Mouse (Mus musculus): ENCODE data around the gene Cd83. TPM values are rescaled to one million over a fixed set of nuclear protein-coding genes. Genes with fewer than 3 reads are reported as not detected.
A peak's percentile ranks its signal among the peaks of the same experiment; 100 is the strongest.

Gene Cd83
- total RNA-seq, 2 experiments from 2014 or later = 7.5 to 8.3 TPM

- Histone ChIP-seq H3K4me3 (no peak overlapping the region), H3K27ac (no peak overlapping the region)
- no peak for DNase-seq (ENCODE audit: low spot score in 2 of 2)
- TF ChIP-seq CTCF (conservative IDR thresholded peaks at IDR 0.05) = no peak
Measured at GRCm38 (mm10) chr13:43778971-43779370, 5.6 kb upstream of the Cd83 start.

DNA sequence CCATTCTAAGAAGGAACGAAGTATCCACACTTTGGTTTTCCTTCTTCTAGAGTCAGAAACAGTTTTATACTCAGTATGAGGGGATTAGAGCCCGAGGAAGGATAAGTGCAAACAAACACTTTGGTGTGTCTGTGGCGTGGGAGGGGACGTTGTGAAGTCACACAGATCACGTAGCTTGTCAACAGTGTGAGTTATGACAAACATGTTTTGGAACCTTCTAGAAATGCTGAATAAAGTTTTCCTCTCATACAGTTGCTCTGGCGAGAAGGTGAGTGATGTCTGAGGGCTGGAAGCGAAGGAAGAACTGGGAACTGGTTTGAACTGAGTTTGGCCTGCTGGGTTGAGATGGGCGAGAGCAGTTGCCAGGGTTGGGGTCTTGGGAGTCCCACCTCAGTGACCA is 4.5 kb upstream of the Cd83 start:
- Histone ChIP-seq H3K4me3 (no peak overlapping the region), H3K27ac (no peak overlapping the region)
- DNase-seq (ENCODE audit: low spot score in 2 of 2) = no peak
- TF ChIP-seq CTCF (conservative IDR thresholded peaks at IDR 0.05) = no peak

- TF ChIP-seq CTCF (conservative IDR thresholded peaks at IDR 0.05) = no peak
- DNase-seq (ENCODE audit: low spot score in 2 of 2) = no peak
- Histone ChIP-seq H3K4me3 (peak overlapping the region; percentile 75), H3K27ac (peak overlapping the region; percentile 69; the same call in 1 of the 2 replicates)
Measured at GRCm38 (mm10) chr13:43785712-43786072, 1.1 kb downstream of the Cd83 start.

GRCm38 (mm10) chr13:43786171-43786795 is 1.7 kb downstream of the Cd83 start:
- H3K27ac ChIP-seq = no peak overlapping the region
- no peak for DNase-seq (ENCODE audit: low spot score in 2 of 2)
- H3K4me3 ChIP-seq = peak overlapping the region; percentile 75
- TF ChIP-seq CTCF (conservative IDR thresholded peaks at IDR 0.05) = no peak

- Histone ChIP-seq H3K4me3 (no peak overlapping the region), H3K27ac (no peak overlapping the region)
- DNase-seq (ENCODE audit: low spot score in 2 of 2) = no peak
- TF ChIP-seq CTCF (conservative IDR thresholded peaks at IDR 0.05) = no peak
Measured at GRCm38 (mm10) chr13:43787262-43787661, 2.7 kb downstream of the Cd83 start.

DNA sequence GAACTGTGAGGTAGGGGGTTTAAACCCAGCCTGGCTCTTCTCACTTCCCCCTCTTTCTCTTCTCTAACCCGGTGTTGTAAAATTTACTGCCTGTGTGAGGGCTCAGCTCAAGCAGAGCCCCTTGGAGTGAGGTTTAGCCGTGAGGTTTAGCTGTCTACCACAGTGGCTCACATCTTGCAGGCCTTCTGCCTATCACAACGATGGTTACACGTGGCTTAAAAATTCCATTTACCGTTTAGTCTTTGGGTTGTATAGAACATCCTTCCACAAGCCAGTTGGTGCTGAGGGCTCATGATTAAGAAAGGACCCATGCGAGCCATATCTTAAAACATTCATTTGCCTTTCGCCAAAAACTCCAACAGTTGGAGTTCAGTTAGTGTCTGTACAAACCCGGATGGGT is 3.5 kb downstream of the Cd83 start:
- H3K4me3 ChIP-seq = no peak overlapping the region
- H3K27ac ChIP-seq = no peak overlapping the region
- no peak for DNase-seq (ENCODE audit: low spot score in 2 of 2)
- no peak for TF ChIP-seq CTCF (conservative IDR thresholded peaks at IDR 0.05)

DNA sequence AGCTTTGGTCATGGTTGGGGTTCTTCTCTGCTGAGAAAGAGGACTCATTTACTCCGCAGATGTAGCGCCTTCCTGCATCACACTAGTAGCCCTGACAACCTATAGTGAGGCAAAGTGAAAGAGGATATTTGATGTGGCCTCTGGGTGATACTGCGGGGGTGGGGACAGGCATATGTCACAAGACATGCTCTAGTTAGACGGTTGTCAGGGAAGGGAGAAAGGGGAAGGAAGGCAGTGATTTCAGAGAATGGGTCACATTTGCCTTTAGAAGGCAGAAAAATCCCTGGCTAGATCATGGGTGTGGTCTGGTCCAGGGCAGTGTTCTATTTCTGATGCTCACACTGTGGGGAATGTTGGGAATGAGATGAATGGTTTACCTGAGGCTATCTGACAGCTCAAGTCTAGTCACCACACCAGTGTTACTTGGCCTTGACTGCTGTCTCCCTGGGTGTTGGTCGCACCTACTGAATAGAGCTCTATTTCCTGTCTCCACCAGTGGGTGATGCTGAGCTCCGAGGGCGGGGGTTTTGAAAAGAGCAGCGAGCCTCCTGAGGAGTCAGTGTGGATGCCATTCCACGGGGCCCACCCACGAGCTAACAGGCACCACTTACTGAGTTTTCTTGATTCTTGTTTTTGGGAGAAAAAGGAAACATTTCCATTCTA is 4.5 kb downstream of the Cd83 start:
- Histone ChIP-seq H3K4me3 (no peak overlapping the region), H3K27ac (no peak overlapping the region)
- TF ChIP-seq CTCF (conservative IDR thresholded peaks at IDR 0.05) = peak; percentile 23
- no peak for DNase-seq (ENCODE audit: low spot score in 2 of 2)

- no peak overlapping the region for H3K27ac ChIP-seq
- no peak for TF ChIP-seq CTCF (conservative IDR thresholded peaks at IDR 0.05)
Measured at GRCm38 (mm10) chr13:43790229-43791001, 5.8 kb downstream of the Cd83 start.

DNA sequence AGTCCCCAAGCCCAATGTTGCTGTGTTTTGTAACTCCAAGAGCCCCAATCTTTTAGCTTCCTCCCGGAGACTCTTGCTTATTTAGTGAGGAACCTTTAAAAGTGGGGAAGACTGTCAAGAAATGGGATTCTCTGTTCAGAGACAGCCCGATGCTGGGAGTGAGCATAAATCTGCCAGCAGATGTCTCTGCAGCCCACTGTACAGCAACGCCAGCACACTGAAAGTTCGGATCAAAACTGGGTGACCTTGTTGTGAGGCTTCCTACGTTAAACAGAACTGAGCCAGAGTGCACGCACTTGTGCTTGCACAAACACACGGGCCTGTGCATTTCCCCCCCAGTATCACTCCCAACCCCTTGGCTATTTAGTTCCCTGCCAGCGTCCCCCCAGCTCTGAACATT is 10.8 kb downstream of the Cd83 start:
- no peak overlapping the region for H3K4me3 ChIP-seq
- peak; percentile 83 for TF ChIP-seq CTCF (conservative IDR thresholded peaks at IDR 0.05)
- DNase-seq (ENCODE audit: low spot score in 2 of 2) = peak in 1 of 2 experiments; percentile 42
- no peak overlapping the region for H3K27ac ChIP-seq

More at GRCm38 (mm10) chr13:43790229-43791001, 5.8 kb downstream of the Cd83 start:
- H3K4me3 ChIP-seq = no peak overlapping the region
- no peak for DNase-seq (ENCODE audit: low spot score in 2 of 2)

DNA sequence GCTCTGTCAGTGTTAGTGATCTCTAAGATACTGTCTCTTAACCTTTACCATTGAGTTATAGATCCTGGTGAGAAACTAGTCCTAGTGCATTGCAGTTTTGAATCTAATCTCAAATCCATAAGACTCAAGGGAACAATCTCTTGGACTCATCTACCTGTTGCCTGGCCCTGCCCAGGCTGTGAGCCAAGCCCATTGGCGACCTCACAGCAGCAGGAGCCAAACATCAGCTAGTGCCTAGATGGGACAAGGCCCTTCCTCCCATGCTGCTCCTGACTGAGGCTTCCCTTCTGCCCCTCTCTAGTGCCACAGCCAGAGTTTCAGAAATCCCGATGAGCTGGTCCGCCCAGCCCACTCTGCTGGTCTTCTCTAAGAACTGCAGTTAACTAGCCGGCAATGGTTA is 14.1 kb downstream of the Cd83 start:
- no peak overlapping the region for H3K4me3 ChIP-seq

GRCm38 (mm10) chr13:43800136-43800535 is 15.6 kb downstream of the Cd83 start:
- H3K4me3 ChIP-seq = no peak overlapping the region
- no peak for DNase-seq (ENCODE audit: low spot score in 2 of 2)
- H3K27ac ChIP-seq = no peak overlapping the region
- no peak for TF ChIP-seq CTCF (conservative IDR thresholded peaks at IDR 0.05)

More for the DNA sequence above, 14.1 kb downstream of the Cd83 start:
- TF ChIP-seq CTCF (conservative IDR thresholded peaks at IDR 0.05) = no peak
- no peak for DNase-seq (ENCODE audit: low spot score in 2 of 2)
- no peak overlapping the region for H3K27ac ChIP-seq

- no peak overlapping the region for H3K27ac ChIP-seq
- DNase-seq (ENCODE audit: low spot score in 2 of 2) = no peak
- no peak overlapping the region for H3K4me3 ChIP-seq
- no peak for TF ChIP-seq CTCF (conservative IDR thresholded peaks at IDR 0.05)
Measured at GRCm38 (mm10) chr13:43801961-43802360, 17.4 kb downstream of the Cd83 start.

- DNase-seq (ENCODE audit: low spot score in 2 of 2) = no peak
- TF ChIP-seq CTCF (conservative IDR thresholded peaks at IDR 0.05) = no peak
- Histone ChIP-seq H3K4me3 (no peak overlapping the region), H3K27ac (no peak overlapping the region)
Measured at GRCm38 (mm10) chr13:43802361-43803137, 18.0 kb downstream of the Cd83 start.
